Mouse (Mus musculus) ovary, postnatal 14 days (tissue): Measurements from ENCODE around the gene Lclat1.

Source experiments
- DNase-seq: peaks from one replicate; pipeline ENCODE4 v3.0.0; 2022; ENCODE audit warnings: low spot score

Lclat1 gene

GRCm38 (mm10) chr17:73107158-73108157 lies at the start of gene Lclat1:
TSS of gene Lclat1 (plus strand) at chr17:73107985.
- DNase-seq, result peak; percentile 93

GRCm38 (mm10) chr17:73058319-73058718 lies 49.5 kb upstream of the Lclat1 start:
- no peak for DNase-seq

GRCm38 (mm10) chr17:73060224-73060896 lies 47.4 kb upstream of the Lclat1 start:
- no peak for DNase-seq

- DNase-seq, result no peak
These were observed 46.9 kb upstream of the Lclat1 start for GRCm38 (mm10) chr17:73060897-73061252.

GRCm38 (mm10) chr17:73062701-73063100 lies 45.1 kb upstream of the Lclat1 start:
- no peak for DNase-seq

- no peak for DNase-seq
These were observed 44.5 kb upstream of the Lclat1 start for GRCm38 (mm10) chr17:73063299-73063698.

- DNase-seq, result no peak
These were observed 44.0 kb upstream of the Lclat1 start for GRCm38 (mm10) chr17:73063781-73064180.

- DNase-seq, result no peak
These were observed 41.2 kb upstream of the Lclat1 start for GRCm38 (mm10) chr17:73066387-73067169.

GRCm38 (mm10) chr17:73067423-73067822 lies 40.4 kb upstream of the Lclat1 start:
- DNase-seq, result no peak

GRCm38 (mm10) chr17:73068321-73068992 lies 39.3 kb upstream of the Lclat1 start:
- DNase-seq, result no peak

- no peak for DNase-seq
These were observed 37.3 kb upstream of the Lclat1 start for GRCm38 (mm10) chr17:73070466-73070865.

- no peak for DNase-seq
These were observed 36.0 kb upstream of the Lclat1 start for GRCm38 (mm10) chr17:73071725-73072263.

- peak; percentile 57 for DNase-seq
These were observed 35.5 kb upstream of the Lclat1 start for GRCm38 (mm10) chr17:73072286-73072685.

GRCm38 (mm10) chr17:73074631-73075030 lies 33.2 kb upstream of the Lclat1 start:
- no peak for DNase-seq

GRCm38 (mm10) chr17:73075238-73075890 lies 32.4 kb upstream of the Lclat1 start:
- no peak for DNase-seq

- no peak for DNase-seq
These were observed 30.1 kb upstream of the Lclat1 start for GRCm38 (mm10) chr17:73077638-73078037.

GRCm38 (mm10) chr17:73081360-73082133 lies 26.2 kb upstream of the Lclat1 start:
- DNase-seq, result no peak

- DNase-seq, result no peak
These were observed 25.1 kb upstream of the Lclat1 start for GRCm38 (mm10) chr17:73082506-73083196.
